20 mouse cellular contexts compared by ENCODE assay signal in genomic region chr10:117459041-117459475, GRCm38 (mm10).
DNase-seq lines count a peak whose midpoint lies in the region; TF ChIP-seq lines count a peak whose summit lies in the region.
"Had no signal": no experiment of that assay in that cellular context is flagged by ENCODE, and none has a peak within 500 bp of the region (broad histone marks: within the 10 kb centered on the region; RNA-seq: fewer than 3 reads in every experiment).

No protein-coding gene starts in this region.

- H3K4me1 ChIP-seq in lung, adult 2 months (ENCODE audit: control insufficient read depth, insufficient read depth, low read length), result peaks cover 2% of the 10 kb centered on the region
- H3K4me1 ChIP-seq: forebrain, embryonic 12.5 days had no signal

- peak; percentile 13 to 54 for DNase-seq in lung, adult 18-20 months
- DNase-seq in lung, adult 2 months, result no peak
- DNase-seq in lung, postnatal 36 days, result peak; percentile 16
- no peak for DNase-seq in lung, postnatal 25 days (ENCODE audit: low spot score)
- DNase-seq in 3T3-L1 (ENCODE audit: low read depth, low spot score), result peak; percentile 91
- DNase-seq in adrenal gland, adult 2 months, result no peak
- DNase-seq: adrenal gland, postnatal 10 days; adrenal gland, postnatal 25 days; cerebellum, adult 11 months; cerebellum, adult 18-20 months; cerebellum, adult 8-10 months; cerebellum, adult 9-11 months; cerebellum, postnatal 14 days; cerebellum, postnatal 36 days; embryo, embryonic 11 days had no signal

- no peak for TF ChIP-seq CTCF in lung, adult 2 months (IDR thresholded peaks at IDR 0.05; ENCODE audit: insufficient read depth, low read length)

- TF ChIP-seq POLR2A in lung, adult 2 months (IDR thresholded peaks at IDR 0.05; ENCODE audit: borderline replicate concordance, extremely low read depth, low read depth, low read length), result no peak

- WGBS in lung, adult 2 months, result 66% methylated on average over 2 of the region's 2 CpGs

- no peak overlapping the region for H3K4me3 ChIP-seq in lung, adult 2 months (replicated peaks; ENCODE audit: extremely low read depth, low read depth, low read length)
- H3K4me3 ChIP-seq: embryonic facial prominence, embryonic 13.5 days; embryonic facial prominence, embryonic 15.5 days; erythroblast, embryonic 14.5 days; forebrain, embryonic 10.5 days; forebrain, embryonic 12.5 days had no signal

Comparison
In these comparisons a context has a peak if more than half of its experiments do, and no peak if none do; other contexts are left out.
1. DNase-seq: peak in lung, adult 18-20 months (2 of 2), lung, postnatal 36 days (single experiment) and 3T3-L1 (single experiment); none in lung, adult 2 months (single experiment), lung, postnatal 25 days (single experiment) and adrenal gland, adult 2 months (single experiment).